Mouse (Mus musculus) cerebellum, adult (tissue): ENCODE data around the gene Cttnbp2.

ENCODE experiments used
- ATAC-seq: cut with Nextera tagmentation; 2 replicates; pipeline ENCODE4 v1.9.2; 2017; ENCODE audit warnings: mild to moderate bottlenecking, moderate library complexity, mixed read lengths; ENCODE audit not compliant: insufficient number of reproducible peaks, low FRiP score, low TSS enrichment

Cttnbp2 gene

DNA sequence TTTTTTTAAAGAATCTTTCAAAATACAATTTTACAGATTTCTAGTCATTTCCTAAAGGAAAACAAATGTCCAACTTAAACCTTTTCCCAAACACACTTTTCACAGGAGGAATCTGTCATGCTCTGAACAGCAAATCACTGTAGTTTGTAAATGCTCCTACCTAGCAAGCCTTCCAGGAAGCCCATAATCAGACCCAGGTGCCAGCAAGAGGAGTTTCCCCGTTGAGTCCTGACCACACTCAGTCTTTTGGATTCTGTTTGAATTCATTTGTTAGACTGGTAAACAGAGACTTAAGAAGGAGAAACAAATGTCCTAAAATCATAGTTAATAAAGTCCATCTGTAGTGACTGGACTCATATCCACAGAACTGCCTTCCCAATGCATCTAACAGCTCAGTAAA lies 40.1 kb downstream of the Cttnbp2 start:
- no peak for ATAC-seq

- ATAC-seq = no peak
Measured at GRCm38 (mm10) chr6:18469206-18469605, 45.4 kb downstream of the Cttnbp2 start.

- no peak for ATAC-seq
Measured at GRCm38 (mm10) chr6:18467777-18468176, 46.9 kb downstream of the Cttnbp2 start.

GRCm38 (mm10) chr6:18466227-18466626 lies 48.4 kb downstream of the Cttnbp2 start:
- no peak for ATAC-seq

DNA sequence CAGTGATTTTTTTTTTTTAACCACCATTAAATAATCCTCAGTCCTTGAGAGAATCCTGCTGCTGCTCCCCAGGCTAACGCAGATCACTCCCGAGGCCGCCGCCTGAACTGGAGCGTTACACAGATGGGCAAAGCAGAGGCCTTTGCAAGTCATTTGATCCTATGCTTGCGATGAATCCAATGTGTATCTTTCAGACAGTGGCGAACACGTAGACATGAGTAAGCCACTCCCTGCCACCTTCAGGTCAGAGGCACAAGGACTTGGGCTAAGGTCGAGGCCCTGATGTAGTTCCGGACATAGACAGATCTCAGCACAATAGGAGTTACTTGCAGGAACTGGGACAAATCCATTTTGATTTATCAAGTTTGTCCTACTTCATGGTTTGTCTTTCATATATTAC lies 49.0 kb downstream of the Cttnbp2 start:
- no peak for ATAC-seq

- ATAC-seq = no peak
Measured at GRCm38 (mm10) chr6:18459657-18460056, 55.0 kb downstream of the Cttnbp2 start.

GRCm38 (mm10) chr6:18450551-18451193 lies 64.0 kb downstream of the Cttnbp2 start:
- no peak for ATAC-seq

DNA sequence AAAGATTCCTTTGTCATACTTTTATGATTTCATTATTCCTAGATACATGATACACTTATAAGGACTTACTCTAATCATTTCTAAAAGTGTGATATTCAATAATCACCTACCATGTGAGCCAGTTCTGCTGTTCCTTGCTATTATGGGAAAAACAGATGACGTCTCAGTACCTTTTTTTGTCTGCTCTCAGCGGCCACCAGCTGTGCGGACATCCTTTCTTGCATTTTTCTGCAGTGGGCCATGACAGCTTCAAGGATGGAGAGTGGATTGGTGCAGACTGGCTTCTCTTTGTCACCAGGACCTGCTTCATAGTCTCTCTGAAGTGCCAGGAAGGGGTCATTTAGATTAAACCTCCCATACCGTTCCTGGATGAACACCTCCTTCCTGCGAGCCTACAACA lies 66.6 kb downstream of the Cttnbp2 start:
- ATAC-seq = no peak

DNA sequence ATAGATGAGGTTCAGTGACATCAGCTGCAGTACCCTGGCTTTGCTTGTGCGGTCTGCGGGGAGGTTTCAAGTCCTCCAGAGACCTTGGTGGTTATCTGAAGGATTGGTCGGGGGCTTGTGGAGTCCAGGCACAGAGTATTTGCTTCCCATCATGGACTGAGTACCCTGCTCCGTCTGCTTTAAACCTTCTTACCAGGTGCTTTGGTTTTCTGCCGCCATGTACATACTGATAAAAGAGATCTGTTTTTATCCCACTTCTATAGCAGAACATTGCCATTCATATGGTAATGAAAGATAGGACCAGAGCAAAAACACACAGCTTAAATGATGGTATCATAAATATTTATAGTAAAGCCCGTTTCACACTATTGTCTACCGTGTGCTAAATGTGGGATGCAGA lies 67.7 kb downstream of the Cttnbp2 start:
- ATAC-seq = no peak

DNA sequence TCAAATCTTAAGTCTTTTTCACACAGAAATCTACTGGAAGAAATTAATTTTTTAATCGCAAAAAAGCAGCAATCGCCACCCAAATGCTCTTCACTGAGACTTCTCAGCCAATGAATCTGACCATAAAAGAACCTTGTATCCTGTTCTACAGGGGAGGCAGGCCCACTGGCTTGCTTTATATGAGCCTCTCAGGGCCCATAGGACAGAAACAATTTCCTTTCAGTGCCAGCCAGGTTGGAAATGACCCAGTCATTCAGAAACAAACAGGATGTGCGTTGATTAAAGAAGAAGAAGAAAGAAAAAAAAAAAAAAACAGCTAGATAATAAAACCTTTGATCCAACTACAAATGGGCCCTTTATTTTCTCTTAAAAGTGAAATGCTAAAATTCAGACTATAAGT lies 68.3 kb downstream of the Cttnbp2 start:
- ATAC-seq = no peak

DNA sequence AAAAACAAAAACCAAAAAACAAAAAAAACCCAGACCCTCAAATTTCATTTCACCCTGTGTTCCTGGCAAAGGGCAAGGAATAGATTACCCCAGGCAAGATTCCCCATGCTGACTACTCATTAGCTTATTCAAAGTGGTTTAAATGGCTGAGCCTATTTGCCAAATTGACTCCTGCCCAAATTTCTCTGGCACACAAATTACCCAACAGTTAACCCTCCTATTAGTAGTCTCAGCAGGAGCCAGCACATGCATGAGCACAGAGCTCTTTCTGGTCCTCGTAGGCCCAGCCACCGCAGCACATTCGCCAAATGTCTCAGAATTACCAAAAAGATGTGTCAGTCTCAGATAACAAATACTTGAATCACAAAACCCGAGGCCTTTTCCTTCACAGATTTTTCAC lies 68.9 kb downstream of the Cttnbp2 start:
- peak; percentile 56 for ATAC-seq

GRCm38 (mm10) chr6:18442303-18442702 lies 72.3 kb downstream of the Cttnbp2 start:
- ATAC-seq = no peak

- no peak for ATAC-seq
Measured at GRCm38 (mm10) chr6:18440918-18441532, 73.6 kb downstream of the Cttnbp2 start.

GRCm38 (mm10) chr6:18436127-18436812 lies 78.4 kb downstream of the Cttnbp2 start:
- ATAC-seq = no peak

GRCm38 (mm10) chr6:18434828-18435531 lies 79.7 kb downstream of the Cttnbp2 start:
- ATAC-seq = no peak

- ATAC-seq = no peak
Measured at GRCm38 (mm10) chr6:18434355-18434754, 80.3 kb downstream of the Cttnbp2 start.

DNA sequence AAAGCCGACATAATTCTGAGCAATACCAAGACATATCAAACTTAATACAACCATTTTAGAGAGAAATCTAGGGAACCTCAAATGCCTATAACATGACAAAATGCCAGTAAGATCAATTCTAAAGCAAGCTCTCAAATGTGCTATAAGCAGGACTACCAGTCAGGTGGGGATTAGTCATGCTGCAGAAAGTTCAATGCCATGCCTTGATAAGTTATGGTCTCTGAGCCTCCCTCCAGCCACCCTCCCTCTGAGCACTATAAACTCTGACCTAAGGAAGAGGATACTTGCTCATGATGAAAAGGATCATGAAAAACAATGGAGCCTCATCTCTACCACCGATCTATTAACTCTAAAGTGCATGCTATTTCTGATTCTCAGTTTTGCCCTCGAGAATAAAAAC lies 82.3 kb downstream of the Cttnbp2 start:
- ATAC-seq = no peak

DNA sequence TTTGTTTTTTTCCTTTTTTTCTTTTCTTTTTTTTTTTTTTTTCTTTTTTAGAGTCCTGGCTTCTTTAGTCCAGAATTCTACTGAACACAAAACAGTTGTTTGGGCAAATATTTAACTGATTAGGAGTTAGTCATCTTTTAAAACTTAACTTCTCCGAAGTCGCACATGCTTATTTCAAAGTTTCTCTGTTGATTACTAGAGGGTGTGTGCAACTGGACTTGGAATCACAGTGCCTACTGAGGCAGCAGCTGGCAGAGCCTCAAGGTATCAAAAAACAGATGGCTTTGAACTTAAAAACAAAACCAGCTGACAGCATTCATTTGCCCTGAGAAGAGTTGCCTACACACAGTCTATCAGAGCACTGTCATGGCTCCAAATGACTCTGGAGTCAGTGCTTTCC lies 82.8 kb downstream of the Cttnbp2 start:
- ATAC-seq = no peak

DNA sequence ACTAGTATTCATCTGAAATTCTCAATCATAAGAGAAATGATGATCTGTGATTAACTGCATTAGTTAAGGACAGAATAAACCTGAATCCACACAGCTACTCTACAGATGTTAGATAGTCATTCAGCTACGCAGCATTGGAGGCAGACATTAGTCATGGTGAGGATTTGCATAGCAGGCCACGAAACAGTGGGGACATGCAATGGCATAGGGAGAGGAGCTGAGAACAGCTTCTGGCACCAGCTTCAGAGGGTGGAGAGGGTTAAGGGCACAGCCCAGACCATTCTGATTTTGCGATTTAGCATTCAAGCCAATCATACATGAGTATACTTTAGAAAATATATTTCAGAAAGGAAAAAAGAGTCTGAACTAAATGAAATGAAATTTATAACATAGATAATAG lies 84.6 kb downstream of the Cttnbp2 start:
- no peak for ATAC-seq

DNA sequence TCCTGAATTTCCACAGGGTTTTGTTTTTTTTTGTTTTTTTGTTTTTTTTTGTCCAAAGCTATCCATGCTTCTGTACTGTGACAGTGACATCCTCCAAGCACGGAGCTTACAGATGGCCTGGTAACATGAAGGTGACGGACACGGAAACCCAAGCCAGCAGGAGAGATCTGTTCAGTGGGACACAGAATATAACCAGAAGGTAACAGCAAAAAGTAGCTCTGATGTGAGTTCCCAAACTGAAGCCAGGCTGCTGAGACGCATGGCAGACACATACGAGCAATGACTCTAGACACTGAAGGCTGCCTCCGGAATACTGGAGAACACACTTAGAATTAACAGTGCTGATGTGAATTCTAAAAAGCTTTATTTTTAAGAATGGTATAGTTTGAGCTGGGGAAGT lies 89.8 kb downstream of the Cttnbp2 start:
- no peak for ATAC-seq

DNA sequence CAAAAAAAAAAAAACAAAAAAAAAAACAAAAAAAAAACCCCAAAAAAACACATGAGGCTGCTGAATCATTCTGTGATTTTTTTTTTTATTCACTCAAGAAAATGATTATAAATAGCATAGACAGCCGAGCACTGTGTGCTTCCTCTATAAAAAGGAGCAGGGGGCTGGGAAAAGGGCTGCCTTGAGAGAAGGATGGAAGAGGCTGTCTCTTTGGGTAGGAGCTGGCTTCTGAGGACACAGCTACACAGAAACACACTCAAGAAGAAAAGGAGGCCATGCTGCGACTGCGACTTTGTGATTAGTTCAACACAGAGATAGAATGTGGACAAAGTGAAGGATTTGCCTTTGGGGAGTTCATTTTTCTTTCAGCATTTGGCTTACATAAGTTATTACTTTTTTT lies 90.3 kb downstream of the Cttnbp2 start:
- no peak for ATAC-seq
